Mouse (Mus musculus) kidney, postnatal 14 days (tissue): Measurements from ENCODE around the gene Poldip3.

ENCODE experiments used
- DNase-seq: peaks from one replicate; pipeline ENCODE4 v3.0.0; 2022; ENCODE audit warnings: mixed read lengths

Gene Poldip3

DNA sequence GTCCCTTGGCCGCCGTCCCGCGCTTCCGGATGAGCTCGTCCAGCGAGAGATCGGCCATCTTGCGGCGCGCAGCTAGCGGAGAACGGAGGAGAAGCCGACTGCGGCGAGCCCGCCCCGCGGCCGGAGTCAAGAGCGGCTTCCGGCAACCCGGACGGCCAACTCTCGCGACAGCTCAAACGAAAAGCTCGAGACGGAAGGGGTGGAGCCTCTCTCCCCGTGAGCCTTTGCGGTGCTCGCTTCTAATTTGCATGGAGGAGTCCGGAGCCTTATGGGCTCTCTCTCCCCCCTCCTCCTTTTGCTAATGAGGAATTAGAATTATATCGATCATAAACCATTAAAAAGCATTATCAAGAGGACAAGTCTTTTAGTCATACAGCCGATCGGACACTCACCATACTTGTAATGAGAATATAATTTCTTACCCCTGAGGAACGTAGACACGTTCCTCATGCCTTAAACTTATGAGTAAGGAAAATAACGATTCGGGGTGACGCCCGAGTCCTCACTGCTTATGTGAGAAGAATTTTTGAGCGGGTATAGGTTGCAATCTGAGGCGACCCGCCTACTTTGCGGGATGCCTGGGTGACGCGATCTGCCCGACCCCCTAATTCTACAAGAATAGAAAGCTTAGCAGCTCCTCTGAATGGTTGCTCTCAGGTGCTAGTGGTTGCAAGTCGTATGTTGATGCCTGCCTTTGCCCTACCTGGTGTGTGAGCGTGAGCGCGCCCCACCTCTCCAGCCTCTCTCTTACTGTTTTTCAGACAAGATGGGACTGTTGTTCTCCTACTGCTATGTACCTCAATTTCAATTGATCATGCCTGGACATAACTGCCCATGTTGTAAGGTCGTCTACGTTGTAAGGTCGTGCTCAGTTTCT is at the start of gene Poldip3:
TSS of gene Poldip3 (minus strand) at position 189 of the 877 bp plus-strand sequence.
- peak; percentile 99 for DNase-seq

DNA sequence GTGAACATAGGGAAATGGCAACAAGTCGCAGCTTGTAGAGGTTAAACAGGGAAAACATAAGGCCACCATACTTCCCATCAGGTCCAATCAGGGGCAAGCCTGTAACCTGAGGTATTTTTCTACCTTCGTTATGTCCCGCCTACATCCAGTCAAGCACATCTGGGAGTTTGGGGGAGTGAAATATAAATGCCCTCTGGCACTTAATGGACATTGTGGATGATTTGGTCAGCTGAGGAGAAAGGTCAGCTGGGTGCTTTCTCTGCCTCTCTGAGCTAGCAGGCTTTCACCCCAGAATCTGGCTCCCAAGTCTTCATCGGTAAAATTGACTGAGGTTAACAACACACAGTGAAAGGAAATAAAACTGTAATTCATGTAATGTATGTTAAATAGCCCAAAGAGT is 44.2 kb upstream of the Poldip3 start:
- no peak for DNase-seq

DNA sequence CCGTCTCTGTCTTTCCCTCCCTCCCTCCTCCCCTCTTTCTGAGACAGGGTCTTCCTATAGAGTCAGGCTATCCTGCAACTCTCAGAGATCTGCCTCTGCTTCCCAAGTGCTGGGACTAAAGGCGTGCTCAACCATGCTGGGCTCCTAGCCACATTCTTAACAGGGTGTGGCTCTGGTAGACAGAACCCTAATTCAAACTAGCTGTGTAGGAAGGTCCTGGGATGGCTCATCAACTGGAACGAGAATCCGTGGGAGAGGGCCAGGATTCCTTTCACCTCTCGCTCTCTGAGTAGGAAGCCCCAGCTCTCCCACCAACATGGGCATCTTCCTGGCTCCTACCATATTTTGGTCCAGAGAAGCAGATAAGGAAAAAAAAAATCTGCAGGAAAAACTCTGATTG is 33.2 kb upstream of the Poldip3 start:
- DNase-seq: no peak

DNA sequence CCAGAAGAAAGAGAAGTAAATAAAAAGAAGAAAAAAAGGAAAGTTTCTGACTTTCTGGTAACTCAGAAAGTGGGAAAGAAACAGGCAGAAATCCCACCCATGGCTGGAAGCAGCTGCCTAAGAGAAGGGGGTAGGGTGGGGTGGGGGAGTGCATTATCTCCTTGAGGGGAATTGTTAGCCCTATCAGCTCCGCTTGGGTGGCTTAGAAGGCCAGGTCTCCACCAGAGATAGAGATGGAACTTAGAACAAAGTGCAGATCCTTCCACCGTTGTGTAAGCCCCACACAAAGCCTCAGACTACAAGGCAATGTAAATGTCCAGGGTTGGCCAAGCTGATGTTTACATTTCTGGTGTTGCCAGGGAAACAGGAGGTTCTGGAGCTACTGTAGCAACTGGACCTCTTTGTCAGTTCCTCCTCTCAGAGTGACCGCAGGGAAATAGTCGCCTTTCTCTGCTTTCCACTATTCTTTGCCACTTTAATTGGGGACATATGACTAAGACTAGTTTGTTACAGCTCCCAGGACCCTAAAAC is 32.7 kb upstream of the Poldip3 start:
- DNase-seq: no peak

DNA sequence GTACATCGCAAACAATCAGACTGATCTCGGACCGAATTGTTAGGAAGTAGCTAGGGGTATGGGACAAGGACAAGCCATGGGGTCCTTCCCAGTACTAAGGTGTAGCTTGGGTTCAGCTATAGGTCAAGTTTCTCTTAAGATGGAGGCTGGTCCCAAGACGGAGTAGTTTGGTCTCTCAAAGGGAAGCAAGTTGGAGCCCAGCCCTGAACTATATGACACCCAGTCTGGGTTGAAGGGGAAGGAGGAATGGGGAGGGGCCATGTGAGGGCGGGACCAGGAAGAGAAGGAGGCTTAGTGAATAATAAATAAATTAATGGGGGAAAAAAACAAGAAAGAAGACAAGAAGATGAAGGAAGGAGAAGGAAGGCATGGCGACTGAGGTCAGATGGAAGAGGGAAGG is 30.8 kb upstream of the Poldip3 start:
- no peak for DNase-seq

DNA sequence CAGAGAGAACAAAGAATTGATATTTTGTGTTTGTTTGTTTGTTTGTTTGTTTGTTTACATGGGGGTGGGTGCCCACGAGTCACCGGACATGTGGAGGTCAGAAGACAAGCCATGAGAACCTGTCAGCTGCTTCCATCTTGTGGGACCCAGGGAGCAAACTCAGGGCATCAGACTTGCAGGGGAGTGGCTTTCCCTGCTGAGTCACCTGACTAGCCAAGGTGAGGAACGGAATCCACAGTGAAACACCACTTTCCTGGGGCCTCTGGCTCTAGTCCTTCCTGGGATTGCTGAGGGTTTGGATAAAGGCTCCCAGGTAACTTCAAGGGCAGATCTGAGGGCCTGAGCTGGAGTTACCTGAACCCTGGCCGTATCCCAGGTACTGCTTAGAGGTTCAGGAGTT is 27.5 kb upstream of the Poldip3 start:
- no peak for DNase-seq

DNA sequence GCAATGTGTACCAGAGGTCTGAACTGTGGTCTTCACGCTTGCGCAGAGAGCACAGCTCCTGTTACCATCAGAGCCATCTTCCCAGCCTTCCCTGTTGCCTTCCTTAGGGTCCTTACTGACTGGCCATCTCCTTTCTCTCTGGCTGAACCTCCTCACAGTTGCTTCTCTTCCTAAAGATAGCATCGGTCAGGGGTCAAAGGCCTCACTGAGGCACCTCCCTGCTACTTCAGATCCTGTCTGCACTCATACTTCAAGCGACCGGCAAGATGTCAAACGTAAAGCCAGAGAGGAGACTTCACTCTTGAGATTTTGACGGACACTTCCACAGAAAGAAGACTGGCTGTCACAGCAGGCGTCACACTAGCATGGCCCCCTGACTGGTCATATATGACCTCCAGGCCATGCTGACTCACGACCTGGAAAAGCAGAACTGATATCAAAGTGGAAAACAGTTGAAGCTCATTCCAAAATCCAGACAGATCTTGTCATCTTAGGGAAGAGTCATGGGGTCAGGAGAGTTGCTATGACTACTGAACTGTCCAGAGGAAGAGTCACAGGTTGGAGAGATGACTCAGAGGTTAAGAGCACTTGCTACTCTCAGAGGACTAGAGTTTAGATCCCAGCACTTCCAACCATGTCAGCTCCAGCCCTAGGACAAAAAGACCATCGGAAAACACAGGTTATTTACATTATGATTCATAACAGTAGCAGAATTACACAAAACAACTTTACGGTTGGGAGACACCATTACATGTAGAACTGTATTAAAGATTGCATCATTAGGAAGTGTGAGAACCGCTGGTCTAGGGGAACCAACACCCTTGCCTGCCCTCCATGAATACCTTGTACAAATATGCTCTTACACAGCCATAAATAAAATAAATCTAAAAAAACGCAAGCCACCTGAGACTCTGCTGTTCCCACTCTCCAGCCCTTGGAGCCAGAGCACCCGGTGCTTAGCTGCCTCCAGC is 25.0 kb upstream of the Poldip3 start:
- no peak for DNase-seq

DNA sequence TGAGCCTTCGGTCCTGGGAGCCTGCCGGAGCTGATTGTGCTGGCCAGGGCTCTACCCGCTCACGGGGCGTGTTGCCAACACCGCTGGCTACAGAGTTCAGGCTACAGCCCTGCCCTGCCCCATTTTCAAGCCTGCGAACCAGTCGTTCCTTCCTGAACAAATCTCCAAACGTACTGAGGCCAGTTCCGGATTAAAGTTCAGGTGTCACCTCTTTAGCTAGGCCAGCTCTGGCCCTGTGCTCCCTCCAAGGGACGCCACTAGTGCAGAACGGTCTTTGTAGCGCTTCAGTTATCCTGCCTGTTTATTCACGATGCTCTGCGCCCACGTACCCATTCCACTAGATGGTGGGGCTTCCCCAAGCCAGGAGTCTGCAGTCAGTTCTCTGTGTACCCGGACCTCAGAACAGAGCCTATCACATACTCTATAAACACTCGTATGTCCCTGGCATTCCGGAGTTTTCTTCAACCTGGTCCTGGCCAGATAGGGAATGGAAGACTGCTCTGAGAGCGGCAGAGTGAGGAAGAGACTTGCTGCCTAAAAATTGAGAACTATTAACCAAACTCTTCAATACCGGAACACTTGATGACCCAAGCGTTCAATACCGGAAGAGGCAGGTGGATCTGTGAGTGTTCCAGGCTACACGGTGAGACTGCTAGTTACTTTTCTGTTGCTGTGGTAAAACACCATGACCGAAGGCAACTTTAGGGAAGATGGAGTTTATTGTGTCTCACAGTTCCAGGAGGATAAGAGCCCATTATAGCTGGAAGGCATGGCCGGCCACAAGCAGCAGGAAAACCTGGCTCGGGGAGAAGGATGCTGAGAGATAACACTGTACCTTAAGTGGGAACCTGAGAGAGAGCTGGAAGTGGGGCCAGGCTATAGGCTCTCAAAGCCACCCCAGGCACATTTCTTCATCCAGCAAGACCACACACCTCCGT is 23.6 kb upstream of the Poldip3 start, which contains the start of gene Cyb5r3:
TSS of gene Cyb5r3 (minus strand) at position 101 of the 938 bp plus-strand sequence.
- no peak for DNase-seq

DNA sequence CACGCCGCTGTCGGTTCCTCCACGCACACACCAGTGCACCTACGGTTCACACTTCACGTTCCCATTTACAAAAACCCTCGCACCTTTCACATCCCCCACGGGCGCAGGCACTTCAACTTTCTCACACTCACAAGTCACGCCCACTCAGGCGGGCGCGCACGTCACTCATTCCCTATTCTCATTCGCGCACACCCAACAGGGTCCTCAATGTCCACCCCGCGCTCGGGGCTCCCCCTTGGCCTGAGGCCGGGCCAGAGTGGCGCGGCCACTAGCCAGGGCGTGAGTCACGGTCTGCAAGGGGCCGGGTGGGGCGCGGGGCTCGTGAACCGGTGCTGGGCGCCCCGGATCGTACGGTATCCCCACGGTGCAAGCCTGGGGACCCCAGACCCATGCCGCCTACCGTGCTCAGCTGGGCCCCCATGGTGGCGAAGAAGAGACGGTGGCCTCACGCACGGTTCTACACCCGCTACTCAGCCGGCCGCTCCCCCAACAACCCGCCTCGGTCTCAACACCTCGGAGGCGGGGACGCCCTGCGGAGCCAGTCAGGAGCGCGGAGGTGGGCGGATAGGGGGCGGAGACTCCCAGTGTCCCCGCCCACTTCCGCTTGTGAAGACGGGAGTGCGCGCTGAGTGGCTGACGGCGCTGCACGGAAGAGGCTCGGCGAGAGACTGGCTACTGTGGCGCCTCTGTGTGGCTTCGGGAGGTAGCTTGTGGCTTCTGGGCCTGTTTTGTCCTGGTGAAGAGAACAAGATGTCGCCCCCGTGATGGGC is 22.7 kb upstream of the Poldip3 start:
- peak; percentile 99 for DNase-seq

DNA sequence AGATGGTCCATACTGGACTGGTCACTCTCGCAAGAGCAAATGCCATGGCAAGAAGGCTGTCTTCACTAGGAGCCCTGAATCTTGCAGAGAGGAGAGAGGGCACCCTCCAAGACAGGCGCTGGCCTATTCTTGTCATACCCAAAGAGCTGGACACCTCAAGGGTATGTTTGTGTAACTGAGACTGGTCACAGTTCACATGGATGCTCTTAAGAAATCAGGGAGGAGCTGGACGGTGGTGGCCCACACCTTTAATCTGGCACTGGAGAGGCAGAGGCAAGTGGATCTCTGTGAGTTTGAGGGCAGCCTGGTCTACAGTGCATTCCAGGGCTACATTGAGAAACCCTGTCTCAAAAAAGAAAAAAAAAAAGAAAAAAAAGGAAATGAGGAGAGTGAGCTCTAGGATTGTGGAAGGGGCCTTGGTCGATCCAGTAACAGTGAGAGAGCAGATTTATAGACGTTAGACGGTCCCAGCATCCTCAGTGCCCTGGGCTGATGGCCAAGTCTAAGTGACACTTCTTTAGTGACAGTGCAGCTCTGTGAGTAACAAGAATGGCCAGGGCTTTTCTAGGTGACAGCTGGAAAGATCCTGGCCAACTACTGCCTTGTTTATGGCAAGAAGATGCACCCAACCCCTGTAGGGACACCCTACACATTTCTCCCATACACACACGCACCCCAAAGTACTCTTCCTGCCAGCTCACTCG is 21.9 kb upstream of the Poldip3 start:
- peak; percentile 49 for DNase-seq

DNA sequence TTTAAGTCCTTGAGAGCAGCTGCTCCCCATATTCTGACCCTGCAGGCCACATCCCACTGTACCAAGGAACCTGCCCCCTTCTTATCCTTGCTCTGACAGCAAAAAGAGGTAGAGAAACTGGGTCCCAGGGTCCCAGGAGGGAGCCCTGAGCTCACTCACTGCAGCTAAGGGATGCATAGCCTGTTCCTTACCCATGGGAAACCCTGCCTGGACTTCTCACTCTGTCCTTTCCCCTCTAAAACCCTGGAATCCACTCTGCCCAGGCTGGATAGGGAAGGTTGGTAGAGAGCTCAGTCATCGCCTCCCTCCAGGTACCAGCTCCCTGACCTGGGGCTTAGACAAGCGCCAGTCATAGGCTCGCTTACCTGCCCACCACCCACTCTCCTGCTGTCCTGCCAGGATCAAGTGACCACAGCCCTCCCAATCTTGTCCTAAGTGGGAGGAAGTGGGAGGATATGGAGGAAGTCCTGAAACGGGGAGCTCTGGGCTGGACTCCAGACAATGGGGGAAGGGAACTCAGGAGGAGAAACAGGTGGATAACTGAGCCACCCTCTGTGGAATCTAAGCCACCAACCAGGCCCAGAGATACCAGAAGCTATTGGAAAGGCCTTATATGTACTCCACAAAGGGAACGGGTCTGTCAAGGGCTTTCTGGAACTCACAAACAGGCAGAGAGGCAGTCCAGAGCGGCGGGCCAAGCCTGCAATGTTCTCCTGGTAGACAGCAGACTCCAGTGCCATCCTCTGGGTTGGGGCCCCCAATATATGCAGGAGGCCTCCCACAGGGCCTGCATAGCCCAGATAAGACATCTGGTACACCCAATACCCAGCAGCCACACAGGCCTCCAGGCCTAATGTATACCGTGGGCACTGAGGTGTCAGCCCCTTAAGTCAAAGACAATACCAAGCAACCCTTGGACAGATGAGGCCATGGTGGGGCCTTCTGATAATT is 20.9 kb upstream of the Poldip3 start:
- peak; percentile 58 for DNase-seq

DNA sequence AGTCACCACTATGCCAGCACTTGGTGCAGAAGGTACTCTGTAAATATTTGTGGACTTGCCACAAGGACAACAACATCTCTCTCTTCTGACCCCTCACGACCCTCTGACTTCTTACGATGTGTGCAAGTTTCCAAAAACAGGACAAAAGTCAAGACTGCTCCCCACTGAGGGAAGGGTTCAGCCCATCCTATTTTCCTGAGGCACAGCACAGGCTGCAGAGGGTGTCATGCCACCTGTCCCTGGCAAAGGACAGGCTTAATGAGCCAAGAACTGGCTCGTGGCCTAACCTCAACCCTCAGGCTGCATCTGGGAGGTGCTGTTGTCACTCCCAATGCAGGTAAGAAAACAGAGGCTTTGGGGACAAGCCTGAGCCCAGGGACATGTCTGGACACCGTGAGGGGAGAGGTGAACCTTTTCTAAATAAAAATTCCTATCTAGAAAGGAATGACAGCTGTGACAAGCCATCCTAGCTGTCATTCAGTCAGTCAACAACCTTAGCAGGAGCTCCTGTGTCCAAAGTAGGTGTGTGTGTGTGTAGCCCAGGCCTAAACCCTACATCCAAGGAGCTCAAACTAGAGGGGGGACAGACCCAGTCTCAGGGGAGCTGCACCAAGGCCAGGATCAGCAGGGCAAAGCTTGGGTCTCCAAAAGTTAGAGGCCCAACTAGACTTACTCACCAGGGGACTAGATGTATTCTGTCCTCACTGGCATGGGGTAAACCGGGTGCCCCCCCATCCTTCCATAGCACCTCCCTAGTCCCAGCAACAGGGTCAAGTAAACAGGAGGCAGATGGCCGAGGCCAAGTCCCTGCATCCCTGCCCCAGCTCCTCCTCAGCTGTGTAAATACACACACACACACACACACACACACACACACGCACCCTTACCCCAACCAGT is 19.9 kb upstream of the Poldip3 start:
- DNase-seq: no peak

DNA sequence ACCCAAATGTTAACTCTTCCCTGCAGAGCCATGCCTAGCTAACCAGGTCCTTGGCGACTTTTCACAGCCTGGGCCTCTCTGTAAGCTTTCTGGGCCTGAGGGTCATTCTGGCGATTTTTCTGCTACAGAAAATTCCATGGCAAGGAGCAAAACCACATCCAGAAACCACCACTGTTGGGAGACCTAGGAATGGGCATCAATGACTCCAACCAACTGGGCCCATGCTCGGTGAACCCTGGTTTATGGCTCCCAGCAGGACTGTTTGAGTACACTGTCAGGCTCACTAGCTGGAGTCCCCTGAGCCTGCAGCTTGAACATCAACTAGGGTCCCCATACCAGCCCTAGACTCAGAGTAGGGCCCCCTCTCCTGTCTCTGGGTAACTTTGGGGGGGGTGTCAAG is 19.1 kb upstream of the Poldip3 start:
- no peak for DNase-seq

DNA sequence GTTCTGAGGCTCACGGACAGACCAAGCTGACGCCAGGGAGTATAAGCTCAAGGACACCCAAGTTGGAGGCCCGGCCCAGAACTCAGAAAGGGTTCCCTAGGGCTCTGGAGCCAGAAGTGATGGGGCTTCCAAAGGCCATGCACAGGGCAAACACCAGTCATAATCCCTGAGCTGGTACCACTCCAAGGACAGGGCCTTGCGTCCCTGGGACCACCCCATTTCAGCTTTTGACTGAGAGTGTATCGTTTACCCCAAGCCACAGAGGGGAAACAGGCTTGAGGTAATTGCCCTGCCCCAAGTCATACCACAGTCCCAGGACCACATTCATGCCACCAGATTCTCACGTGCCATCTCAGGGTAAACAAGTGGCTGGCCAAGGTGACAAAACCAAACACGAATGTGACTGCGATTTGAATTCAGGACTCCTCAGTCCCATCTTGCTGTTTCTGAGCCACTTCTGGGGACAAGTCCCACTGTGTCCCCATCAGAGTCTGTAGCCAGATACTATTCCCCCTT is 18.4 kb upstream of the Poldip3 start:
- no peak for DNase-seq

DNA sequence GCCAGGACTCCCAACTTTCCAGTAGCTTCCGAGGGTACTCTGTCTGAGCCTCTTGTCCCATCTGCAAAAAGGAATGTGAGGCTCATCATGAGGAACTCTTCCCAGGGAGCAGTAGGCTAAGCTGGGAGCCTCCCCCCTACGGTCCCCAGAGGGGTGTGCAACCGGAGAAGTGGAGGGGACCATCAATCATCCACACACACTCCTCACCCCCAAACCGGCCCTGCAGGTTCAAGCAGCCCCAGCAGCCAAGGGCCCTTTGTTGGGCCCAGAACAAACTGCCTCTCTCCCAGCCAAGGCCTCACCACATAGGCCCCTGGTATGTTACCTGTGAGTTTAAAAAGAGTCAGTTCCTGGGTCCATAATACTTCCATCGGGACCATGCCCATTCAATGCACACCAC is 17.9 kb upstream of the Poldip3 start:
- peak; percentile 34 for DNase-seq

DNA sequence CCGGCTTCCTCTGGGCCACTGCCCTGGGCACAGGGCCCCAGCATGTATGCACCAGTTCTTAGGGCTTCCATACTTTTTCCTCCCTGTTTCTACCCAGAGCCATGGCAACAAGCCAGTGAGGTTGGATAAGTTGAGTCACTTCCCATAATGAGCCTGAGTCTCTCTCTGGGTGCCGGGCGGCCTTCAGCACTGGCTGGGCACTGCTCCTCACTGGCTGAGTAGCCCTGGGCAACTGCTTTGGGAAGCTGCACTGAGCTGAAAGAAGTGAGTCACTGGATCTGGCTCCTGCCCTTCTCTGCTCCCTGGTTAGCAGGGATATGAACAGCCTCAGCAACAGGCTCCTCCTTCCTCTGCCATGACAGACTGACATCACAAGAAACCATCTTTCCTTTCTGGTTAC is 17.5 kb upstream of the Poldip3 start:
- peak; percentile 27 for DNase-seq

DNA sequence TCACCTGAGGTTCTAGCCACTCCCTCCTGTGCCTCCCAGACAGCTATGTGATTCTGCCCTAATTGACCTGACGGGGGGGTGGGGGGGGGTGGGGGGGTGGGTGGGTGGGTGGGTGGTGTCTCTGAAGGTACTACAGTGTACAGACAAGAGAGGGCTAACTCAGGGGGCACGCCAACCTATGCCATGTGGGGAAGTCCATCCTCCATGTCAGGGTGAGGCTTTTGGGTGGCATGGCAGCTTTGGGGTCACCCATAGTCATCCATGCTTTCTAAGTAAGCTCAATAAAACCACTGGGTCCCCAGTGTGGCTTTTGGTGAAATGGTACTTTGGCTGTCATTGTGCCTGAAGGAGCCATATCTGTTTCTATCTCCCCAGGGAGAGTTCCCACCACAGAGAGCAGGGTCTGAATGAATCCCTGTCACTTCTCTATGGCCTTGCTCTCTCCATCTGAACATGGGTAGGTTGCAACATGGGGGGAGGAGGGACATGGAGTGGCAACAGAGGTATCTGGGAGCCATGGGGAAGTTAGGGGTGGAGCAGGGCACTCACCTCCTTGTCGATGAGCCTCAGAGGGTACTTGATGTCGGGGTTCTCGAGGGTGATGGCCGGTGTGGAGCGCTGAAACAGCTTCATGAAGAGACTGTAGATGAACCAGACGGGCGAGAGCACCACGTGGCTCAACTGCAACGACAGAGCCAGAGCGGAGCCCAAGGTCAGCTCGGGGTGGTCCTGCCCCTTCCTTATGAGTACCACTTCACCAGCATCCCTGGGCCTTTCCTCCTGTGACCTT is 16.5 kb upstream of the Poldip3 start:
- DNase-seq: no peak
